Mouse (Mus musculus) frontal cortex, postnatal 25 days (tissue): ENCODE results near the gene Ppard.

Source experiments
- DNase-seq, 2 experiments: peaks; one replicate each; pipeline ENCODE4 v3.0.0; 2022; ENCODE audit warnings: low spot score in 2 of 2

The Ppard gene

GRCm38 (mm10) chr17:28223561-28224391, 8.7 kb upstream of the Ppard start:
- DNase-seq = peak; percentile 64 to 75

GRCm38 (mm10) chr17:28224615-28225014, 7.9 kb upstream of the Ppard start:
- no peak for DNase-seq

- DNase-seq = peak; percentile 84 to 90
These were observed 6.5 kb upstream of the Ppard start for GRCm38 (mm10) chr17:28226014-28226413.

- DNase-seq = no peak
These were observed 2.0 kb upstream of the Ppard start for GRCm38 (mm10) chr17:28230486-28230885.

- DNase-seq = no peak
These were observed 1.3 kb upstream of the Ppard start for GRCm38 (mm10) chr17:28231026-28231736.

- DNase-seq = no peak
These were observed 711 bp downstream of the Ppard start for GRCm38 (mm10) chr17:28233091-28233731.

- no peak for DNase-seq
These were observed 2.1 kb downstream of the Ppard start for GRCm38 (mm10) chr17:28234641-28235040.

- no peak for DNase-seq
These were observed 3.6 kb downstream of the Ppard start for GRCm38 (mm10) chr17:28235982-28236635.

- DNase-seq = no peak
These were observed 4.1 kb downstream of the Ppard start for GRCm38 (mm10) chr17:28236636-28237015.

GRCm38 (mm10) chr17:28237362-28237761, 4.9 kb downstream of the Ppard start:
- DNase-seq = no peak

GRCm38 (mm10) chr17:28237874-28238273, 5.4 kb downstream of the Ppard start:
- no peak for DNase-seq

GRCm38 (mm10) chr17:28240846-28241245, 8.3 kb downstream of the Ppard start:
- DNase-seq = no peak

GRCm38 (mm10) chr17:28242296-28242695, 9.8 kb downstream of the Ppard start:
- DNase-seq = no peak

GRCm38 (mm10) chr17:28244214-28244613, 11.7 kb downstream of the Ppard start:
- DNase-seq = no peak

GRCm38 (mm10) chr17:28244714-28245113, 12.2 kb downstream of the Ppard start:
- DNase-seq = no peak

GRCm38 (mm10) chr17:28246640-28247039, 14.1 kb downstream of the Ppard start:
- DNase-seq = no peak

GRCm38 (mm10) chr17:28247613-28248012, 15.1 kb downstream of the Ppard start:
- DNase-seq = no peak

GRCm38 (mm10) chr17:28249062-28249461, 16.6 kb downstream of the Ppard start:
- DNase-seq = no peak

- DNase-seq = no peak
These were observed 19.2 kb downstream of the Ppard start for GRCm38 (mm10) chr17:28251579-28252280.

- no peak for DNase-seq
These were observed 19.8 kb downstream of the Ppard start for GRCm38 (mm10) chr17:28252281-28252648.

GRCm38 (mm10) chr17:28253216-28253615, 20.7 kb downstream of the Ppard start:
- DNase-seq = no peak
